Mouse (Mus musculus) CH12.LX (cell line): ENCODE measurements at regions not wholly inside any gene's neighbourhood (a gene's known extent, or its start where the extent isn't known, plus 50 kb on each side); places are given as distances from the start of the nearest gene placed in this dataset.

ENCODE experiments used
- CTCF ChIP-seq, 2 experiments: IDR thresholded peaks in 1 of 2; conservative IDR thresholded peaks in 1 of 2; 2 replicates each; pipeline ENCODE4 v1.5.1; 2011 to 2012; ENCODE audit warnings: low read depth in 2 of 2, low read length in 2 of 2, improper control_type of control experiment in 1 of 2, inconsistent platforms in 1 of 2, mild to moderate bottlenecking in 1 of 2, moderate library complexity in 1 of 2
- UBTF ChIP-seq: IDR thresholded peaks from 2 replicates; pipeline ENCODE4 v1.6.1; 2012; ENCODE audit warnings: low read depth, mild to moderate bottlenecking, inconsistent platforms, low read length, improper control_type of control experiment, moderate library complexity
- ZMIZ1 ChIP-seq: IDR thresholded peaks from 2 replicates; pipeline ENCODE4 v1.6.1; 2012; ENCODE audit warnings: low read depth, mild to moderate bottlenecking, inconsistent platforms, low read length, improper control_type of control experiment

DNA sequence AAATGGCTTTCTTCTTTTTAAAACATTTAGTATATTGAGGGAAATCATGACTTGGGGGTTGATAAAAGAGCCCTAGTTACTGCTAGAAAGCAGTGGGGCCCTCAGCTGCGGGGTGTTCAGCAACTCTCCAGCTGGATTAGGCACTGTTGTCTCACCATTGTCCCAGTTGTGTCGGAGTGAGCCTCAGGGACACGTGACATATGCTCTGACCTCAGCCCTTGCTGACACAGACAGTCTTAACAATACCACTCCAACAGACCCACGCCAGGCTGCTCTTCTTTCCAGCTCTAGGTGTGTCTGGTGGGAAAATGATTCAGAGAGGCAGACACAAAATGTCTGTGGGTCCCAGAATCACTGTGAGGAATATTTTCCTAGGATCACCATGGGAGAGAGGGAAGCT lies 170.2 kb upstream of the Dyrk2 start:
- TF ChIP-seq ZMIZ1: no peak
- TF ChIP-seq UBTF: no peak
- TF ChIP-seq CTCF (conservative IDR thresholded peaks at IDR 0.05 in 1 of 2, IDR thresholded peaks at IDR 0.05 in 1 of 2; ENCODE audit: low read depth in 2 of 2, low read length in 2 of 2): no peak
